Mouse (Mus musculus) brain, embryonic 14.5 days (tissue): ENCODE measurements around the gene Pithd1. TPM values are rescaled to one million over a fixed set of nuclear protein-coding genes. Genes with fewer than 3 reads are reported as not detected.
"Not testable (repeated sequence)": the region's sequence is repeated elsewhere in the genome, so short reads cannot be mapped to it uniquely, and the experiment has no call there.

Source experiments
- DNase-seq: peaks from one replicate; pipeline ENCODE4 v3.0.0-alpha.2; 2011; ENCODE audit warnings: low read depth
- CTCF ChIP-seq: fragments of 200-500 bp; IDR thresholded peaks from 2 replicates; pipeline ENCODE4 v1.5.1; 2012; ENCODE audit warnings: inconsistent platforms, mild to moderate bottlenecking, moderate library complexity, borderline replicate concordance; ENCODE audit not compliant: insufficient read depth, insufficient read length; ENCODE audit errors: extremely low read depth
- POLR2A ChIP-seq: fragments of 200-500 bp; IDR thresholded peaks from 2 replicates; pipeline ENCODE4 v1.6.1; 2012; ENCODE audit warnings: mild to moderate bottlenecking, inconsistent platforms, borderline replicate concordance; ENCODE audit not compliant: poor library complexity, insufficient read depth, insufficient read length, severe bottlenecking; ENCODE audit errors: extremely low read depth
- polyA plus RNA-seq: library from polyadenylated mRNA; depleted of rRNA; stranded (reverse); fragments of >200 nt; gene quantifications from 2 replicates; pipeline ENCODE4 v1.2.3, GENCODE M21; 2012

The Pithd1 gene
- polyA plus RNA-seq, 1 experiment: 50.8 TPM

DNA sequence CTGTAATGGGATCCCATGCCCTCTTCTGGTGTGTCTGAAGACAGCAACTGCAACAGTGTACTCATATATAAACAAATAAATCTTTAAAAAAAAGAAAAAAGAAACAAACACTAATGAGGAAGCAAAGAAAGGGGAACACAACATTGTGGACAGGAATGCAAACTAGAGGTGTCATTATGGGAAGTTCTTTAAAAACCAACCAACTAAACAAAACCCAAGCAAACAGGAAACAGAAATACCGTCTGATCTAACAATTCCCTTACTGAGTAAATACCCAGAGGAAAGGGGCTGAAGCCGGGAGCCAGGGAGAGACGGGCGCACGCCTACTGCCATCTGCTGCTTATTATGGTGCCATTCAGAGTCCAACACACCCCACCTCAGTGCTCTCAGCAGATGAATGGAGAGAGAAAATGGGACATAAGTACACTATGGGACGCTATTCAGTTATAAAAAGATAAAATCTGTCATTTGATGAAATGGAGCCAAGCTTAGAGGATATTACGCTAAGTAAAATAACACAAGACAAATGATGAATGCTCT, 5.5 kb downstream of the Pithd1 start:
- TF ChIP-seq POLR2A (no peak), CTCF (no peak)
- peak; percentile 52 for DNase-seq

GRCm38 (mm10) chr4:135980223-135980622, 6.8 kb downstream of the Pithd1 start:
- DNase-seq: not testable (repeated sequence)

GRCm38 (mm10) chr4:135976146-135976545, 10.9 kb downstream of the Pithd1 start:
- no peak for DNase-seq
- TF ChIP-seq POLR2A (no peak), CTCF (no peak)

- no peak for DNase-seq
- TF ChIP-seq CTCF (no peak), POLR2A (no peak)
Observed at GRCm38 (mm10) chr4:135972911-135973811, 13.9 kb downstream of the Pithd1 start.

- TF ChIP-seq CTCF (peak; percentile 2; the same call in 1 of the 2 replicates), POLR2A (peak; percentile 38; the same call in 1 of the 2 replicates)
- peak; percentile 94 for DNase-seq
Observed at GRCm38 (mm10) chr4:135972556-135972906, 14.5 kb downstream of the Pithd1 start, which contains the start of gene Lypla2. Gene Lypla2, minus strand, starts transcription at chr4:135972626.

DNA sequence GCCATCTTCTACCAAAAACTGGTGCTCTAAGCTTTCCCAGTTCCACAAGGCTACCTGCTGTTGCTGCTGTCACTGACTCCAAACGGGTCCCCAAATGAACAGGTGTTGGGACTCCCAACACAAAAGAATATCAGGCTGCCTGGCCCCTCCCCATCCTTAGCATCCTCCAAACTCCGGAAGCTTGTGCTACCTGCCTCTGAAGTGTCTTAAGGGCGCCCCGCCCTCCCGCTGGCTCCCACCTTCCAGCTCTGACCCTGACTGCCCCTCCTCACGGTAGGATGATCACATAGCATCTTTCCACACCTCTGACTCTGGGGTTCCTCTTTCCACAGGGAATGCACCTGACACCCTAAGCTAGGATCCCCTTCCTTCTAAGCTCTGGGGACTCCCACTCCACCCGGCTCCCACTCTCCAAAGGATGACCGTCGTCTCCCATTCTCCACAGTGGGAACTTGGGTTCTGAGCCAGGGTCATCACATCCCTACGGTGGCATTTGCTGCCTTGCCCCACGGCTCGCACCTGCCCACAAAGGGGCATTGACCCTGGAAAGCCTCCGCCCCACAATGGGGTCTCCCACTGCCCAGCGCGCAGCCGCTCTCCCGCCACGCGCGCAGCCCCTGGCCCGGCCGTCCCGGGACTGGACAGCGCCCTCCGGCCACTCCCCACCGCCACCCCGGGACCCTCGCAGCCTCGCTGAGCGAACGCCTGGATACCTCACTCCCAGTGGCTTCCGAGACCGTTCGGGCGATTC, 15.1 kb downstream of the Pithd1 start:
- TF ChIP-seq POLR2A (no peak), CTCF (no peak)
- no peak for DNase-seq

DNA sequence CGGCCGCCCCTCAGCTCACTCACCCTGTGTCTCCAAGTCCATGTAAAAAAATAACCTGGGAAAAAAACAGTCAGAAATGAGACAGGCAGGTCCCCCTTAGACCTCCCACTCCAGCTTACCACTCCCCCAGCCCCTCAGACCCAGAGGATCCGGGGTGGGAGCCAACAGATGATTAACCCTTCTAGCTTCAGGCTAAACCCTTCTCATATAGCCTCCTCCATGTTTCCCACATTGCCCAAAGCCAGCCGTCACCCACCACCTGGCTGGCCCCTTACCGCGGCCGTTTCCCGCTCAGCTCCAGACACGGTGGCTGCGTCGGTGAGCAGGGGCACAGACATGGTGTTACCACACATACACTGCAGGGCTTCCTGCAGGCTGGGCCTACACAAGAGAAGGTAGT, 16.5 kb downstream of the Pithd1 start:
- no peak for TF ChIP-seq CTCF
- TF ChIP-seq POLR2A: no peak
- no peak for DNase-seq

- no peak for TF ChIP-seq POLR2A
- no peak for TF ChIP-seq CTCF
- DNase-seq: no peak
Observed at GRCm38 (mm10) chr4:135969070-135969750, 17.9 kb downstream of the Pithd1 start.

GRCm38 (mm10) chr4:135968271-135968869, 18.7 kb downstream of the Pithd1 start:
- no peak for DNase-seq
- TF ChIP-seq POLR2A (no peak), CTCF (no peak)

DNA sequence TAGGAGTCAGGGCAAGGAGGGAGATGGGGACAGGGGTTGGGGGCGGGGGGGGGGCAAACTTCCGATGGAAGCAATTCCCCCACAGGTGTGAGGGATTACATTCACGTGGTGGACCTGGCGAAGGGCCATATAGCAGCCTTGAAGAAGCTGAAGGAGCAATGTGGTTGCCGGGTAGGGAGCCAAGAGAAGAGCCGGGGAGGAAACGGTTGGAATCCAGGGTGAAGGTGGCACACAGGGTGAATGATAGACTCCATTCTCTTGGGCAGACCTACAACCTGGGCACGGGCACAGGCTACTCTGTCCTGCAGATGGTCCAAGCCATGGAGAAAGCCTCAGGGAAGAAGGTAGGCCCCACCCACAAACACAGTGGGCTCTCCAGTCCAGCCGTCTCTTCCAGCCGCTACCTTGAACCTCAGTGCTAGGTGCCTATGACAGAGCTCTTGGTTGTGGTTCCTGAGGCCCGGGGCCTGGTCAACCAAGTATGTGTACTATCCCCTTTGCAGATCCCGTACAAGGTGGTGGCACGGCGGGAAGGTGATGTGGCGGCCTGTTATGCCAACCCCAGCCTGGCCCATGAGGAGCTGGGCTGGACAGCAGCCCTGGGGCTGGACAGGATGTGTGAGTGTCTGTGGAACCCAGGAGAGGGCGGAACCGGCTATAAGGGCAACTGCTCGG, 19.8 kb downstream of the Pithd1 start:
- TF ChIP-seq POLR2A (no peak), CTCF (no peak)
- DNase-seq: no peak

DNA sequence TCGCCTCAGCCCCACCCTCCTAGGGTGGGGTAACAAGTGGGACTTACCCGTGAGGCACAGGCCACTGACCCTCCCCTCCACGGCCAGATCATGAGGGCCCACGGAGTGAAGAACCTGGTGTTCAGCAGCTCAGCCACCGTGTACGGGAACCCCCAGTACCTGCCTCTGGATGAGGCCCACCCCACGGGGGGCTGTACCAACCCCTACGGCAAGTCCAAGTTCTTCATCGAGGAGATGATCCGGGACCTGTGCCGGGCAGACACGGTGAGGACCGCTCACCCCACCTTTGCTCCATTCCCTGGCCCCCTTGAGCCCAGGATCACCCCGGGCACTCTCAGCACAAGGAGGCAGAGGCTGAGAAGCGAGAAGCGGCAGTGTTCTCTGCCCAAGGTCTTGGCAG, 20.8 kb downstream of the Pithd1 start:
- TF ChIP-seq POLR2A (no peak), CTCF (no peak)
- DNase-seq: no peak

- DNase-seq: no peak
- TF ChIP-seq POLR2A: no peak
- no peak for TF ChIP-seq CTCF
Observed at GRCm38 (mm10) chr4:135965113-135965512, 22.0 kb downstream of the Pithd1 start.
